In genomic region chr11:88618732-88619309, GRCm38 (mm10) we compare ENCODE assay signal across 8 mouse cellular contexts.
DNase-seq lines count a peak whose midpoint lies in the region; ATAC-seq lines count a peak whose summit lies in the region.

No protein-coding gene starts in this region.

- H3K36me3 ChIP-seq in midbrain, embryonic 10.5 days, result peaks cover 57% of the 10 kb centered on the region
- no peaks in the 10 kb centered on the region for H3K36me3 ChIP-seq in midbrain, embryonic 16.5 days (ENCODE audit: control insufficient read depth, insufficient read depth, low read length)
- H3K36me3 ChIP-seq in hindbrain, embryonic 13.5 days, result no peaks in the 10 kb centered on the region
- 0 out of 2 replicates have a peak, but pooled peaks cover 3% of the 10 kb centered on the region for H3K36me3 ChIP-seq in liver, embryonic 13.5 days
- H3K36me3 ChIP-seq in neural tube, embryonic 15.5 days, result no peaks in the 10 kb centered on the region

- H3K4me2 ChIP-seq in midbrain, embryonic 16.5 days (ENCODE audit: low read length), result no peak overlapping the region
- H3K4me2 ChIP-seq in hindbrain, embryonic 13.5 days, result no peak overlapping the region
- H3K4me2 ChIP-seq in liver, embryonic 13.5 days, result no peak overlapping the region
- no peak overlapping the region for H3K4me2 ChIP-seq in neural tube, embryonic 15.5 days

- peak overlapping the region; percentile 70 for H3K27ac ChIP-seq in midbrain, embryonic 10.5 days (replicated peaks)
- H3K27ac ChIP-seq in midbrain, embryonic 16.5 days (ENCODE audit: low read length), result no peak overlapping the region; the same call in 1 of the 2 replicates
- H3K27ac ChIP-seq in hindbrain, embryonic 13.5 days, result peak overlapping the region; percentile 67
- H3K27ac ChIP-seq in liver, embryonic 13.5 days, result no peak overlapping the region
- H3K27ac ChIP-seq in neural tube, embryonic 15.5 days (replicated peaks), result peak overlapping the region; percentile 65

- DNase-seq in midbrain, embryonic 10.5 days (ENCODE audit: low spot score), result no peak
- peak; percentile 69 to 70 for DNase-seq in gastrocnemius, adult 8-10 months (ENCODE audit: low spot score in 2 of 2)
- no peak for DNase-seq in liver, embryonic 13.5 days
- DNase-seq in right cerebral cortex, adult 18-20 months, result no peak
- DNase-seq in left cerebral cortex, adult 11 months (ENCODE audit: low spot score), result no peak

- H3K9me3 ChIP-seq in midbrain, embryonic 10.5 days (replicated peaks), result no peaks in the 10 kb centered on the region
- no peaks in the 10 kb centered on the region for H3K9me3 ChIP-seq in midbrain, embryonic 16.5 days (replicated peaks; ENCODE audit: control insufficient read depth, low read length, poor library complexity, severe bottlenecking)
- H3K9me3 ChIP-seq in hindbrain, embryonic 13.5 days, result no peaks in the 10 kb centered on the region
- no peaks in the 10 kb centered on the region for H3K9me3 ChIP-seq in liver, embryonic 13.5 days (replicated peaks)
- H3K9me3 ChIP-seq in neural tube, embryonic 15.5 days (replicated peaks), result no peaks in the 10 kb centered on the region

- no peak for ATAC-seq in midbrain, embryonic 16.5 days
- ATAC-seq in hindbrain, embryonic 13.5 days (ENCODE audit: low FRiP score), result no peak
- peak; percentile 37 for ATAC-seq in liver, embryonic 13.5 days (ENCODE audit: low read depth)
- no peak for ATAC-seq in neural tube, embryonic 15.5 days (ENCODE audit: low FRiP score)

- 53% methylated on average over 9 of the region's 9 CpGs for WGBS in midbrain, embryonic 10.5 days
- WGBS in midbrain, embryonic 16.5 days, result 60% methylated on average over 9 of the region's 9 CpGs
- 27% methylated on average over 9 of the region's 9 CpGs for WGBS in hindbrain, embryonic 13.5 days
- WGBS in liver, embryonic 13.5 days (ENCODE audit: insufficient replicate concordance), result 35% methylated on average over 9 of the region's 9 CpGs
- 50% methylated on average over 9 of the region's 9 CpGs for WGBS in neural tube, embryonic 15.5 days

- no peak overlapping the region for H3K9ac ChIP-seq in midbrain, embryonic 16.5 days (ENCODE audit: low read depth, low read length)
- H3K9ac ChIP-seq in hindbrain, embryonic 13.5 days, result no peak overlapping the region
- H3K9ac ChIP-seq in liver, embryonic 13.5 days, result no peak overlapping the region
- H3K9ac ChIP-seq in neural tube, embryonic 15.5 days (replicated peaks), result no peak overlapping the region

- H3K4me3 ChIP-seq in midbrain, embryonic 10.5 days, result no peak overlapping the region
- no peak overlapping the region for H3K4me3 ChIP-seq in midbrain, embryonic 16.5 days (ENCODE audit: low read depth, low read length)
- no peak overlapping the region for H3K4me3 ChIP-seq in hindbrain, embryonic 13.5 days
- no peak overlapping the region for H3K4me3 ChIP-seq in liver, embryonic 13.5 days (replicated peaks)
- no peak overlapping the region for H3K4me3 ChIP-seq in neural tube, embryonic 15.5 days (replicated peaks)

- no peaks in the 10 kb centered on the region for H3K27me3 ChIP-seq in midbrain, embryonic 10.5 days (ENCODE audit: low read depth, poor library complexity, severe bottlenecking)
- no peaks in the 10 kb centered on the region for H3K27me3 ChIP-seq in midbrain, embryonic 16.5 days (ENCODE audit: control insufficient read depth, insufficient read depth, low read depth, low read length)
- H3K27me3 ChIP-seq in hindbrain, embryonic 13.5 days, result no peaks in the 10 kb centered on the region
- H3K27me3 ChIP-seq in liver, embryonic 13.5 days, result no peaks in the 10 kb centered on the region
- H3K27me3 ChIP-seq in neural tube, embryonic 15.5 days (replicated peaks), result no peaks in the 10 kb centered on the region

- H3K4me1 ChIP-seq in midbrain, embryonic 10.5 days, result peaks cover 70% of the 10 kb centered on the region
- peaks cover 30% of the 10 kb centered on the region for H3K4me1 ChIP-seq in midbrain, embryonic 16.5 days (ENCODE audit: control insufficient read depth, insufficient read depth, low read length)
- H3K4me1 ChIP-seq in hindbrain, embryonic 13.5 days (replicated peaks), result peaks cover 71% of the 10 kb centered on the region
- H3K4me1 ChIP-seq in liver, embryonic 13.5 days (replicated peaks), result peaks cover 75% of the 10 kb centered on the region
- peaks cover 68% of the 10 kb centered on the region for H3K4me1 ChIP-seq in neural tube, embryonic 15.5 days

Comparison
In these comparisons a context has a peak if more than half of its experiments do, and no peak if none do; other contexts are left out.
1. H3K27ac ChIP-seq: peak in midbrain, embryonic 10.5 days (single experiment), hindbrain, embryonic 13.5 days (single experiment) and neural tube, embryonic 15.5 days (single experiment); none in midbrain, embryonic 16.5 days (single experiment) and liver, embryonic 13.5 days (single experiment).
2. DNase-seq: peak in gastrocnemius, adult 8-10 months (2 of 2); none in midbrain, embryonic 10.5 days (single experiment), liver, embryonic 13.5 days (single experiment), right cerebral cortex, adult 18-20 months (single experiment) and left cerebral cortex, adult 11 months (single experiment).